Mouse (Mus musculus): Measurements from ENCODE around the gene Ptpra.

The Ptpra gene

GRCm38 (mm10) chr2:130602195-130602594, 152.1 kb downstream of the Ptpra start:
- no peak for DNase-seq (ENCODE audit: low spot score)

Data from ovary, postnatal 10 days (tissue).